Mouse (Mus musculus): ENCODE data around the gene Cgnl1.
A peak's percentile ranks its signal among the peaks of the same experiment; 100 is the strongest.

- TF ChIP-seq CTCF (conservative IDR thresholded peaks at IDR 0.05; ENCODE audit: insufficient read depth, insufficient read length, low read depth, low read length): peak; percentile 70
- TF ChIP-seq POLR2A (IDR thresholded peaks at IDR 0.05; ENCODE audit: low read depth, low read length): no peak
Observed at GRCm38 (mm10) chr9:71772338-71772737, 936 bp upstream of the Cgnl1 start.

Measured in kidney, adult 2 months (tissue).